ENCODE assay signal across 8 mouse cellular contexts in the genomic region with DNA sequence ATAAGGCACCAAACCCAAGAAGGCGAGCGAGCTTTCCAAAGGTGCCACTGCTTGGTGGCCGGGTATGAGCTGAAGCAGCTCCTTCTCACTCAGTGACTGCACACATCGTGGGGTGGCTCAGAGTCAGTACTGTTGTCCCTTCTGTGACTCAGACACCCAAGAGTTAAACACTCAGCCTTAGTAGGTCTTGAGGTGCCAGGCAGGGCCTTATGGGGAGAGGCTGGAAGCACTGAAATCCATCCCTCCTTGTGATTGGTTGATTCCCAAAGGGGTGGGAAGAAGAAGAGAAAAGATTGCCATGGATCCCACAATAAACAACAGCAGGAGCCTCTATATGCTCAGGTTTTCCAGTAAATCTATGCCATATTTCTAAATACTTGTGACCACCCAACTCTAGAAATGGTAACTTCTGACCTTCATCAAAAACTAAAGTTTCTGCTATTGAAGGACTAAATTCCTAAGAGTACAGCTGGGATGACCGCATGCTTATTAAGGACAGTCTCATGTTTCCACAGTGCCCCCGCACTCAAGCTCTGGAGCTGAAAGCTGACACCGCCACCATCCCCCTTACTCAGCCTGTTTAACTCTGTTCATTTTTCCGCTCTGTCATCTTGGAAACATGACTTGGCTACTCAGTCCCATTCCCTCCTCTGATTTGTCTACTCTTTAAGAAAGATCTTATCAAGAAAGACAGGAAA.
DNase-seq lines count a peak whose midpoint lies in the region; ATAC-seq and TF ChIP-seq lines count a peak whose summit lies in the region.

No protein-coding gene starts in this region.

- peak overlapping the region; percentile 16; the same call in 1 of the 2 replicates for H3K4me2 ChIP-seq in lung, embryonic 14.5 days
- H3K4me2 ChIP-seq in heart, embryonic 12.5 days: peak overlapping the region; percentile 40
- H3K4me2 ChIP-seq in neural tube, embryonic 13.5 days: no peak overlapping the region

- H3K27me3 ChIP-seq in lung, embryonic 14.5 days (ENCODE audit: insufficient read depth, low read length): no peaks in the 10 kb centered on the region
- no peaks in the 10 kb centered on the region for H3K27me3 ChIP-seq in heart, embryonic 12.5 days (replicated peaks)
- H3K27me3 ChIP-seq in neural tube, embryonic 13.5 days: no peaks in the 10 kb centered on the region

- H3K4me3 ChIP-seq in lung, embryonic 14.5 days (ENCODE audit: low read depth, low read length): no peak overlapping the region
- no peak overlapping the region for H3K4me3 ChIP-seq in heart, embryonic 12.5 days
- H3K4me3 ChIP-seq in neural tube, embryonic 13.5 days: no peak overlapping the region

- H3K9me3 ChIP-seq in lung, embryonic 14.5 days (ENCODE audit: low read depth, low read length): no peaks in the 10 kb centered on the region
- no peaks in the 10 kb centered on the region for H3K9me3 ChIP-seq in heart, embryonic 12.5 days (replicated peaks)
- H3K9me3 ChIP-seq in neural tube, embryonic 13.5 days: no peaks in the 10 kb centered on the region

- H3K36me3 ChIP-seq in lung, embryonic 14.5 days (ENCODE audit: insufficient read depth): 0 out of 2 replicates have a peak, but pooled peaks cover 4% of the 10 kb centered on the region
- no peaks in the 10 kb centered on the region for H3K36me3 ChIP-seq in heart, embryonic 12.5 days
- no peaks in the 10 kb centered on the region for H3K36me3 ChIP-seq in neural tube, embryonic 13.5 days

- TF ChIP-seq CTCF in lung, embryonic 14.5 days (IDR thresholded peaks at IDR 0.05; ENCODE audit: low read depth): no peak

- peaks cover 46% of the 10 kb centered on the region for H3K4me1 ChIP-seq in lung, embryonic 14.5 days (ENCODE audit: insufficient read depth)
- H3K4me1 ChIP-seq in heart, embryonic 12.5 days (replicated peaks): peaks cover 83% of the 10 kb centered on the region
- peaks cover 51% of the 10 kb centered on the region for H3K4me1 ChIP-seq in neural tube, embryonic 13.5 days (replicated peaks)

- DNase-seq in lung, embryonic 14.5 days: peak; percentile 89
- no peak for DNase-seq in lung, adult 18-20 months
- DNase-seq in embryo, embryonic 10 days (ENCODE audit: low spot score): peak; percentile 93
- no peak for DNase-seq in cerebellum, postnatal 36 days
- no peak for DNase-seq in urinary bladder, postnatal 10 days (ENCODE audit: low spot score)
- no peak for DNase-seq in urinary bladder, postnatal 14 days (ENCODE audit: low spot score)

- no peak overlapping the region for H3K9ac ChIP-seq in lung, embryonic 14.5 days
- peak overlapping the region; percentile 17; the same call in 1 of the 2 replicates for H3K9ac ChIP-seq in heart, embryonic 12.5 days
- H3K9ac ChIP-seq in neural tube, embryonic 13.5 days: no peak overlapping the region

- ATAC-seq in lung, embryonic 14.5 days (ENCODE audit: insufficient read depth): peak; percentile 93
- peak; percentile 65; the same call in 1 of the 2 replicates for ATAC-seq in heart, embryonic 12.5 days (ENCODE audit: insufficient number of reproducible peaks, low FRiP score)
- ATAC-seq in neural tube, embryonic 13.5 days (ENCODE audit: low read depth): no peak; the same call in 1 of the 2 replicates

- WGBS in lung, embryonic 14.5 days: 26% methylated on average over 8 of the region's 8 CpGs
- WGBS in heart, embryonic 12.5 days: 30% methylated on average over 8 of the region's 8 CpGs
- WGBS in neural tube, embryonic 13.5 days: 34% methylated on average over 8 of the region's 8 CpGs

- H3K27ac ChIP-seq in lung, embryonic 14.5 days (ENCODE audit: low read depth): peak overlapping the region; percentile 86
- H3K27ac ChIP-seq in heart, embryonic 12.5 days (ENCODE audit: poor library complexity, severe bottlenecking): peak overlapping the region; percentile 91
- H3K27ac ChIP-seq in neural tube, embryonic 13.5 days (replicated peaks): peak overlapping the region; percentile 15

Comparison
In these comparisons a context has a peak if more than half of its experiments do, and no peak if none do; other contexts are left out.
1. DNase-seq: peak in lung, embryonic 14.5 days (single experiment) and embryo, embryonic 10 days (single experiment); none in lung, adult 18-20 months (0 of 2), cerebellum, postnatal 36 days (0 of 2), urinary bladder, postnatal 10 days (single experiment) and urinary bladder, postnatal 14 days (single experiment).
2. H3K27ac ChIP-seq: peak in every context shown above with its lines; median percentile 91 in heart, embryonic 12.5 days; 86 in lung, embryonic 14.5 days; 15 in neural tube, embryonic 13.5 days.